Mouse (Mus musculus) monocyte, adult 2 months (primary cell): ENCODE measurements around the gene Fgf23.

Source experiments
- DNase-seq, 2 experiments: peaks; one replicate each; pipeline ENCODE4 v3.0.0; 2022; ENCODE audit warnings: low spot score in 2 of 2, low read depth in 1 of 2

Fgf23 gene

DNA sequence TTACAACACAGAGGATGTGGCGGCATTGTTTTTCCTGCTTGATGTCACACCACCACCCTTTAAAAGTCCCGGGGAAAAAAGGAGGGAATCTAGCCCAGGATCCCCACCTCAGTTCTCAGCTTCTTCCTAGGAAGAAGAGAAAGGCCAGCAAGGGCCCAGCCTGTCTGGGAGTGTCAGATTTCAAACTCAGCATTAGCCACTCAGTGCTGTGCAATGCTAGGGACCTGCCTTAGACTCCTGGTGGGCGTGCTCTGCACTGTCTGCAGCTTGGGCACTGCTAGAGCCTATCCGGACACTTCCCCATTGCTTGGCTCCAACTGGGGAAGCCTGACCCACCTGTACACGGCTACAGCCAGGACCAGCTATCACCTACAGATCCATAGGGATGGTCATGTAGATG, at the start of gene Fgf23:
TSS of gene Fgf23 (plus strand) at position 86 of the 400 bp plus-strand sequence.
- DNase-seq, result no peak

- DNase-seq, result no peak
Observed at GRCm38 (mm10) chr6:127024836-127025235, 47.9 kb upstream of the Fgf23 start.

DNA sequence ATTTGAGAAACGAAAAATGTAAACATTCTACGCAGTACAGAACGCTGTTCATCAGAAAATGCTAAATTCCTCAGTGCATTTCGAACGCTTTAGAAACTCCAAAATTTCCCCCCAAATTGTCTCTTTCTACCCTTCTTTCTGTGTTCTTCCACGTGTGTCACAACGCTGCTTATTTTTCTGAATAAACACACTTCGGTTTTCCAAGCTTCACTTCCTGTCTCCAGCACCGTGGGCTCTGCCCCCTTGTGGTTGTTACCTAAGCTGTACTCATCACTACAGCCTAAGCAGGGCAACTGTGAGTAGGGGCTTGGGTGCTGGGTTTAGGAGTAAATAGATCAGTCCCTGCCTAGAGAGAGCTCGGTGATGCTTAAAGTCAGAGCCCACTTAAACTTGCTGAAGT, 37.9 kb upstream of the Fgf23 start:
- DNase-seq, result no peak

DNA sequence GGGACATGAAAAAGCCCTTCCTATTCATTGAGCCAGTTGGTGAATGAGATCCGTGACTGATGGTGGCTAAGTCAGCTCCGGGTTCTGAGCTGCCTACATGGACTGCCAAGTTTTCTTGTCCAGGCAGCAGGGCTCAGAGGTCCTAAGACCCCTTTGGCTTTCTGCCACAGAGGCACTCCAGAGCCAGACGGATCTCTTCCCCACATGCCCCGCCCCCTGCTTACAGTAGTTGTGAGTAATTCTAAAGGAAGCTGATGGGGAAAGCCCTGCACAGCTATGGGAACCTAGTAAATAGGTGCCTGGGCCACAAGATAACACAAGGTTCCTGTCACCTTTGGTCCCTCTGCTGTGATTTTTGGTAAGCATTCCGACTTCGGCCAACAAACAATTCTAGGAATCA, 27.8 kb upstream of the Fgf23 start:
- DNase-seq, result no peak

DNA sequence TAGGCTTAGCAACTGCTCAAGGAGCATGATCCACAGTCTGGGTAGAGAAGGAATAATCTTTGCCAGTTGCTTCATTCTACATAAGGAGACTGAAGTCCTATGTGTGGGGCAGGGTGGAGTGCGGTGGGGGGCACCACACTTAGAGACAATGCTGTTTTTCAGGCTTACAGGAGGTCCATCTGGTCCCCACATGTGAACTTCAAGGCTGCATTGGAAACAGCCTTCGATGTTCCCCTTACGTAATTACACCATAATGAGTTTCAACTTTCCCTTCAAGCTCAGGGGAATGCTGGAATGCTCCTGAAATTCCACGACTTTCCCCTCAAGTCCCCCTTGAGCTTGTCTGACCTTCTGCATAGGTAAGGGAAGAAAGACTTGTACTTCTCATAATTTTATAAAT, 21.9 kb upstream of the Fgf23 start:
- DNase-seq, result no peak

DNA sequence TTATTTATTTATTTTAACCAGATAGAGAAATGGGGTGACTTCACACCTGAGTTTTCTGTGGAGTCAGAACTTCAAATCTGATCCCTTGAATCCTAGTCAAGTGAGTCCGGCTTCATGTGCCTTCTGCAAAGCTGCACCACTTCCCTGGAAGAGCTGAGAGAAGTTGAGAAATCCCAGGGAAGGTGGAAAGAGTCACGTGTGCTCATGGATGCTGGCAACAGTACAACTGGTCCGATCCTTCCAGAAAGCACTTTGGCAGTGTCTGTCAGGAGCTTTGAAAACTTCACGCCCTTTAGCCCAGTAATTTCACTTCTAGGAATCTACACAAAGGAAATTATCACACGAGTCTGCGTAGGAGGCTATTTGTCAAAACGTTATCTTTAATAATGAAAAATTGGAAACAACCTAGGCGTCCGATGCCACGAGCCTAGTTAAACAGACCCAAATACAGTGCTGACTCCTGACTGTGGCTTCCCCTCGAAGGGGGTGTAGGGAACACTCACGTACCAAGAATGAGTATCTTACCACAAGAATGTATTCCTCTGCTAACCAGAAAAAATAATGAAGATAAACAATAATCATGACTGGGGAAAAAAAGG, 15.6 kb upstream of the Fgf23 start:
- DNase-seq, result no peak

- DNase-seq, result no peak
Observed at GRCm38 (mm10) chr6:127059975-127060374, 12.7 kb upstream of the Fgf23 start.

DNA sequence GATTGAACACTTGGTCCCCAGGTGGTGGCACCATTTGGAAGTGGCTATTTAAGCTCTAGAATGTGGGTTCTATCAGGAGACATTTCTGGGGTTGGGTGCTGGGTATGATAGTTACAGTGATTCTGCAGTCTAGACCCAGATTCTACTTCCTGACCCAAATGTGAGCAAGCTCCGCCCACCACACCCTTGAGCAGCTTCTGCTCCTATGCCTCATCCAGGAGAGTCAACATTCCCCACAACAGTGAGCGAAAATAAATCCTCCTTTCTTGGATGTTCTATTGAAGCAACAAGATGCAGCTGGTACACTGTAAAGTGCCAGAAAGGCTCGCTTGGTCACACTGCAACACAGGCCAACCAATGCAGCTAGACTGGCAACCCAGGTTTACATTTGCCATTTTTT, 8.8 kb upstream of the Fgf23 start:
- DNase-seq, result no peak

- DNase-seq, result no peak
Observed at GRCm38 (mm10) chr6:127064815-127065214, 7.9 kb upstream of the Fgf23 start.

GRCm38 (mm10) chr6:127079867-127080731, 7.4 kb downstream of the Fgf23 start:
- no peak for DNase-seq

- DNase-seq, result no peak
Observed at GRCm38 (mm10) chr6:127081820-127082219, 9.1 kb downstream of the Fgf23 start.

- no peak for DNase-seq
Observed at GRCm38 (mm10) chr6:127086739-127087138, 14.0 kb downstream of the Fgf23 start.

- DNase-seq, result no peak
Observed at GRCm38 (mm10) chr6:127094565-127094964, 21.9 kb downstream of the Fgf23 start.

DNA sequence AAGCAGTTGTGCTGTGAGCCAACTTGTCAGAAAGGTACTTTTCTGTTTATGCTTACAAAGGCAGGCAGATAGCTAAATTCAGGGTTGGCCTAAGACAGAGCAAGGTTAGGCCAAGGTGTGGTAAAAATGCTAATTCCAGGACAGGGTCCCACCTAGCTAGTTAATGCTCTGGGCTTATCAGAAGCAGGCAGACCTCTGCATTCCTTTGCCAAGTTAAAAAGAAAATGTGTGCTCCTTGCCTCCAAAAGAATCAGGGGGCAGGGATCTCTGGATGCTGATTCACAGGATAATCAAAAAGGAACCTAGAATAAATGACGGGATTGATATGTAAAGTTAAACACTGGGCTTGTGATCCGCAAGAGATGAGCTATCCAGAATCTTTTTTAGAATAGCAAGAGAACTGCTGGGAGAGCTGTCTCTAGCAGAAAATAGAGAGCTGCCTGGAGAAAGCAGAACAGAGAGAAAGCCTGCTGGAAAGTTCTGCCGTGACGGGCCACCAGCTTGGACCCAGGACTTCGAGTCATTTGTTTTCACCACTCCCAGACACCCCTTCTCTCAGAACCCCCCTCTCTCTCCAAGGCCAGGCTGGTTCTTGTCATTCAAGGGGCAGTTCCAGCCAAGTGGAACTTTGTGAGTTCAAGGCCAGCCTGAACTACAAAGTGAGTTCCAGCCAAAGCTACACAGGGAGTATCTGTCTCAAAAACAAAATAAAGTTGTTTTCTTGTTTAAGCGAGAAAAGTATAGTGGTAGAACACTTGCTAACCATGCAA, 31.0 kb downstream of the Fgf23 start:
- no peak for DNase-seq

DNA sequence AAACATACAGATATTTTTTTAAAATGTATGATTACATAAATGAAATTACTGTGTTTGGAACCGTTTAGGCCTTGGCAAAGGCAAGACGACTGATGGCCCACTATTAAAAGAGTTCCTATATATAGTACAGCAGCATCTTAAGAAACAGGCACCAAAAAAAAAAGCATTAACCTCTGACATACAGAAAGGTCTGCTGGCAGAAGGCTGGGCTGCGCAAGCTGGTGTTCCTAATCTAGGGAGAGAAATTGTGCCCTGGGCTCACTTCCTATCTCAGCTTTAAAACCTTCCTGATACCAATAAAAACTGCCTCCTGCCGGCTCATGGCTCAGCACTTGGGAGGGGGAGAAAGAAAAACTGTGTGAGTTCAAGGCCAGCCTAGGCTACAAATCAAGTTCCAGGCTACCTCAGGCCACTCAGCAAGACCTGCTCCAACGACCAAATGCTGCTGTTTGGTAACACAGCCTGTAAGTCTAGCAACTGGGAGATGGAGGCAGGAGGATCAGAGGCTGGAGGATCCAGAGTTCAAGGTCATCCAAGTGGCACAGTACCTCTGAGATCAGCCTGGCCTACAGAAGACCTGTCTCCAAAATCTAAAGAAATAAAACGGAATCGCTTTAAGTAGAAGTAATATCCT, 31.8 kb downstream of the Fgf23 start:
- DNase-seq, result no peak

DNA sequence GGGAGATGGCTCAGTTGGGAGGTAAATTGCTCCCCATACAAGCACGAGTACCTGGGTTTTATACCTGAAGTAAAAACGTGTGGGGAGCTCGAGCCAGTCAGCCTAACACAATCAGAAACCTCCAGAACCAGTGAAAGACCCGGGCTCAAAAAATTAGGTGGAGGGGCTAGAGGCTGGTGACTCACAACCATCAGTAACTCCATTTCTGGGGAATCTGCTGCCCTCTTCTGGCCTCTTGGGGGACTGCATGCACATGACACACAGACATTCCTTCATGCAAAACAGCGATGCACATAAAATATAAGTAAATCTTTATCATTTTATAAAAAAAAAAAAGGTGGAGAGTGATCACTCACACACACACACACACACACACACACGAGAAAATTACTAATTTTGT, 32.4 kb downstream of the Fgf23 start:
- DNase-seq, result no peak

DNA sequence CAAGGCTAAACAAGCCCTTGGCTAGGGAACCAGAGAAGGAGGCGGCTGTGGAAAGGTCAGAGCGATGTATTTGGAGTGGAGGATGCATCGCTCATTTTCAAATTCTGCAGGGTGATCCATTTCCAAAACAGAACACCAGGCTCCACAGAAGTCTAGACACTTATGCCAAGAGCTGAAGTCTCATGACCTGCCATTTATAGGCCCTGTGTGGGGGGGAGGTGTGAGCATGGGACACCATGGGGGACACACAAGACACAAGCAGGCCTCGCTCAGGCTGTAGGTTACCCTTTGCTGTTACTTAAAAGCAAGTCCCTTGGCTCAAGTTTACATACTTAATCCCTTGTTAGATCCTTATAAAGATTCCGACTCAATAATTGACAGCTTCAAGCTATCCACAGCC, 33.5 kb downstream of the Fgf23 start:
- no peak for DNase-seq

GRCm38 (mm10) chr6:127106726-127107125, 34.0 kb downstream of the Fgf23 start:
- no peak for DNase-seq

DNA sequence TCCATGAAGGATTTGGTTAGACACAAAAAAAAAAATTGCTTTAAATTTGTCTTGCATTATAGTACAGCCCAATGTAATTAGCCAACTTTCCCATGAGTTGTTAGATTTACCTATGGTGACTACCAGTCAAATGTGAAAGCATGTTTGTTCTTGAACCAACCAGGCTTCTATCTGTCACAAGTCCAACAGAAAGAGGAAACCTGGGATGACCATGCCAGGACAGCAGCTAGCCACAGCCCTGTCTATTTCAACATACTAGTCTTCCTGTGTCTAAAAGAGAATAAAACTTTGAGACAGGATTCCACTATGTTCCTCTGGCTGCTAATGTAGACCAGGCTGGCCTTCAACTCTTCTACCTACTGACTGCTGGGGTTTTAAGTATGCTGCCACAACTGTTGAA, 34.7 kb downstream of the Fgf23 start:
- DNase-seq, result no peak

GRCm38 (mm10) chr6:127108368-127109060, 35.8 kb downstream of the Fgf23 start:
- no peak for DNase-seq

GRCm38 (mm10) chr6:127109402-127109930, 36.8 kb downstream of the Fgf23 start, which contains the start of gene Tigar:
TSS of gene Tigar (minus strand) at chr6:127109557.
- peak; percentile 52 to 75 for DNase-seq
